Mouse (Mus musculus): ENCODE data around the gene Tcp11l1.

The Tcp11l1 gene

DNA sequence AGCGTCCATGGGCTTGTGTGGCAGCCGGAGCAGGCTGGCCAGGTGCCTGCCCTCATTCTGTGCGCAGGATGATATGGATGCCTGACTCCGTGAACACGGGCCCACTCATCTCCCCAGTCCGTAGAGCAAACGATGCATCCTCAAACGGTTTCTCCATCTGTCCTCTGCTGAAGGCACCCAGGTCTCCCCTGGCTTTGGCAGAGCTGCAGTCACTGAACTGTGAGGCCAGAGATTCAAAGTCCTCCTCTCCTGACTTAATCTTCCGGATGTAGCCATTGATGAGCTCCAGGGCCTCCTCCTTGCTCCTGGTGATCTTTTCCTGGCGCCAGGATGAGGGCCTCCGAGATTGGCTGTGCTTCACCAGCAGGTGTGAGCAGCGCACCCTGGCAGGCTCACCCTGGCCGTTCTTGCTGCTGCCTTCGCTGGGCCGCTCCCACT lies 2.3 kb upstream of the Tcp11l1 start:
- in situ Hi-C loops (cut with MboI; ENCODE audit: unreplicated experiment in 2 of 2) = no loop called here

DNA sequence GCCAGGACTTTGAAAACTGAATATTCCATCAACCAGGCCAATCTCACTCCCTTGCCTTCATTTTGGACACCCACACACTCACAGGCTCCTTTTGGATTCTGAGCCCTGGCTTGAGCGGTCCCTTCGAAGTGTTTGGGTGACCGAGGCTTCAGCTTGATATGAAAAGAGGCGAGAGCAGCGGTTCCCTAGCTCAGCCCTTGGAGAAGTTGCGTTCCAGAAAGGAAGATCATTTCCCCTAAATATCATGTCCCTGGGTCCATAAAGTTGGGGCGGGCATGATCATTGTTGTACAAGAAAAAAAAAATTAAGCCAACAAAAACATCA lies 479 bp upstream of the Tcp11l1 start:
- in situ Hi-C loops (cut with MboI; ENCODE audit: unreplicated experiment in 2 of 2) = no loop called here

DNA sequence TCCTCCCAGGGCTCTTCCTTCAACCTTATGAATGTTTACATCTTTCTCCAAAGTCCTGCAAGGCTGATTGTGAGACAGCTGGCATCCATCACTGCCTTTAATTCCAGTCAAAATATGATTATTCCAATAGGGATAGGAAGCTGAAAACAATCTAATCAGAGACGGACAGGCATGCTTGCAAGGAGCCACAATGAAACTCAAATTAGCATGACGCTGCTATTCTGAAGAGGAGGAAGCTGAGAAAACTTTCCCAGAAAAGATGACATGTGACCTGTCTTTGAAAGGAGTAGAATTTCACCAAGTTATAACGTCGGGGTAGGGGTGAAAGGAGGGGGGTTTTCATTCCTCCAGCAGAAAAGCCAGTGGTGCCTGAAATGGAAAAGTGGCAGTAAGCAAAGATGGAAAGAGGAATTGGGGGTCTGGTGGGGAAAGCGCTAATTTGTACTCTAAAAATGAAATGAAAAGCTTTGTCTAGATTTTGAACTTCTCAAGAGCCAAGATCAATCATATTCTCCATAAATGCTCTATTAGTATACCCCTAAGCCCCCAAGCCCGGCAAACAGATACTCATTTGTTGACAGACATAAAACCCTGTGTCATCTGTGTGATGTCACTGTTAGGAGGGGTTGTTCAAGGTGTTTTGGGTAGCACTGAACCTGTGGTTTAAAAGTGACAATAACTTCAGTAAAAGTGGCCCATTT lies 1.1 kb downstream of the Tcp11l1 start:
- in situ Hi-C loops (cut with MboI; ENCODE audit: unreplicated experiment in 2 of 2) = no loop called here

DNA sequence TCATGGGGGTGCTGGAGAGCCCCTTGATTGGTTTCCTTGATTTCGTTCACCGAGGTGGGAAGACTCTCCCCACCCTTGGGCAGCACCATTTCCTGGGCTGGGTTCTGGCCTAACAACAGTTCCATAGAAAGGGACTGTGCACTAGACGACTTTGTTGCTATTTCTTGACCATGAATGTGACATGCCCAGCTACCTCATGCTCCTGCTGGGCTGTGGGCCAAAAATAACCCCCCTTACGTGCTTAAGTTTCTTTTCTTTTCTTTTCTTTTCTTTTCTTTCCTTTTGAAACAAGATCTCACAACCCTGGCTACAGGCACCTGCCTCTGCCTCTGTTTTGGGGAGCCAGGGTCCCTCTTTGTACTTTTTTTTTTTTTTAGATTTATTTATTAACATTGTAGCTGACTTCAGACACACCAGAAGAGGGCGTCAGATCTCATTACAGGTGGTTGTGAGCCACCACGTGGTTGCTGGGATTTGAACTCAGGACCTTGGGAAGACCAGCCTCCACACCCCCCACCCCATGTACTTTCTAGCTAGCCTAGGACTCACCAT lies 2.1 kb downstream of the Tcp11l1 start:
- in situ Hi-C loops (cut with MboI; ENCODE audit: unreplicated experiment in 2 of 2) = no loop called here

DNA sequence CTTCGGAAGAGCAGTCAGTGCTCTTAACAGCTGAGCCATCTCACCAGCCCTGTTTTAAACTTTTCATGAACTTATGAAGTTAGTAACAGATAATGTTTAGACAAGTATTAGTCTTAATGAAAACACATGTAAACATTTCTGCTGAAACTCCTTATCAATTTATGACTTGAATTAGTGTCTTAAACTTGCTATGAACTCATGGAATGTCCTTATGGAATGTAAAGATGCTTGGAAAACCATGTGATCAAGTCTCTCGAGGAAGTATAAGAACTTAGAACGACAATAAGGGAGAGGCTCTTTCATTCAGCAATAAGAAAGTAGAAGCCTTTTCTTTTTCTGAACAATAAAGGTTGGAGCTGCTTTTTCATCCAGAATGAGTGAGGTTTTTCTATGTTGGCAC lies 7.6 kb downstream of the Tcp11l1 start:
- in situ Hi-C loops (cut with MboI; ENCODE audit: unreplicated experiment in 2 of 2) = no loop called here

DNA sequence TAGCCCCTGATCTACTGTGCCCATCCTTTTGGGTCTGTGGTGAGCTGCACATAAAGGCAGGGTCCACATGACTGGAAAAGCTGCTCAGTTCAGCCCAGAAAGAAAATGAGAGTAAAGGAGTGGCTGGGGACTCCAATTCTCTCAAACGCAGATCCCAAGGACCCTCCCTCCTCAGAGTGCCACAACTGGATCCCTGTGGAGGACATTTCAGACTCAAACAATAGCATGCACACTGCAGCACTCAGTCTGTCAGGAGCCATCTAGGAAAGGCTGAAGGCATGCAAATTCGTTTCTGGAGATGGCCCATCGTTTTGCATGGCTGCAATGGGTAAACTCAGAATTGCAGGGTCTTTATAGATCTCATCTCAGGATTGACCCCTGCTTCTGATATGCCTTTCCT lies 8.8 kb downstream of the Tcp11l1 start:
- in situ Hi-C loops (cut with MboI; ENCODE audit: unreplicated experiment in 2 of 2) = no loop called here

DNA sequence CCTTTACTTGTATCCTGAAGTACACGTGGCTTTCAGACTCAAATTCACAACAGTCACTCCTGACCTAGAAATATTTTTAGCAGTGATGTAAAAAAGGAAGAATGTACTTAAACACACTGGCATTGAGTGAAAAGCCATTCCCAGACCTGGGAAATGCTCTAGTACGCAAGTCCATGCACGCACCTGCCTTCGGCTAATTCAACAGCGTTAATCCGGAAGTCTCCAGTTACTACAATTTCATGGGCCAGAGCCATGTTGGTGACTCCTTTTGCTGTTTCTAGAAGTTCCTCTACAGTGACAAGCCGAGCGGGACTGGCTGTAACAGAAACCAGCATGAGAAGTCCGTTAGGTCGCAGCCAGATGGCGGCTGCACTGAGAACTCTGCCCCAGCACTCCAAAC lies 12.3 kb downstream of the Tcp11l1 start:
- in situ Hi-C loops (cut with MboI; ENCODE audit: unreplicated experiment in 2 of 2) = loop anchor here in 1 of 2 experiments (25.0 kb wide), 1 partner anchor 562 kb away; no protein-coding TSS in a partner anchor

DNA sequence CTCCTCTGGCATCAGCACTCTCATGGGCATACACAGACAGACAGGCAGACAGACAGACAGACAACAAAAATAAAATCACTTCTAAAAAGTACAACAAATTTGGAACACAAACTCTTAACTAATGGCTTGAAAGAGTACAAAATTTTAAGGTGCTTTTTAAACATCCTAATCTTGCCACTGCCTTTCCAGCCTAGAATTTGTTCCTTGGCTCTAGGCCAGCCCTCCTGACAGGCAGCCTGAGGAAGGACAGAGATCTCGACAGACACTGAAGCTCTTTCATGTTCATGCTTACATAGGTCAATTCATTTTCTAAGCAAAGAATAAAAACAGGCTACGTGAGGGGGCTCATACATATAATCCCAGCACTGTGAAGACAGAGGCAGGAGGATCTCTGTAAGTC lies 19.4 kb downstream of the Tcp11l1 start:
- in situ Hi-C loops (cut with MboI; ENCODE audit: unreplicated experiment in 2 of 2) = loop anchor here in 1 of 2 experiments (25.0 kb wide), 1 partner anchor 555 kb away; no protein-coding TSS in a partner anchor

DNA sequence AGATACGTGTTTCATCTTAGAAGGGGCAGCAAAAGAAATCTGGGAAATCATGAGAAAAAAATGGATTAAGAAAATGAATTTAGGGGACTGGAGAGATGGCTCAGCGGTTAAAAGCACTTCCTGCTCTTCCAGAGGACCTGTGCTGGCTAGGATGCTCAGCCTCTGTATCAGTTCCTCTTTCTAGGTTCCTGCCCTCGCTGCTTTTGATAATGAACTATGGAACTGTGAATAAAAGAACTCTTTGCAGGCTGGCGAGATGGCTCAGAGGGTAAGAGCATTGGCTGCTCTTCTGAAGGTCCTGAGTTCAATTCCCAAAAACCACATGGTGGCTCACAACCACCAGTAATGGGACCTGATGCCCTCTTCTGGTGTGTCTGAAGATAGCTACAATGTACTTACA lies 21.2 kb downstream of the Tcp11l1 start:
- in situ Hi-C loops (cut with MboI; ENCODE audit: unreplicated experiment in 2 of 2) = loop anchor here in 1 of 2 experiments (25.0 kb wide), 1 partner anchor 553 kb away; no protein-coding TSS in a partner anchor

DNA sequence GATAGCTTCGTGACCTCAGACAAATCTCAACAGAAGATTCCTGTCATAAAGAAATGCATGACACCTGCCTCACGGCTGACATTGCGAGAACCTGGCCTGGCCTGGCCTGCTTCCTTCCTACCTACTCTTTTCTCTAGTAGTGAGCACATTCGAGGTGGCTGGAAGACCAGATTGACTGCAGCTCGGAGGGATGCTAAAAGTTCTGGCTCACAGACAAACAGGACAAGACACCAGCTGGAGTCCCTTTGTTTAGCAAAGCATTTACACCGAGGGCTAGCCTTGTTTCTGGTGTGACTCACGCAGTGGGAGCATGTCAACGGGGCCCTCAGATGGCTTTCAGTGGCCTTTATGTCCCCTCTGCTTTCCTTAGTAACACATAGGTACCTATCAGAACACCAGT lies 23.2 kb downstream of the Tcp11l1 start:
- in situ Hi-C loops (cut with MboI; ENCODE audit: unreplicated experiment in 2 of 2) = loop anchor here (5.0 to 25.0 kb wide), 4 partner anchors 64 to 551 kb away; no protein-coding TSS in a partner anchor

DNA sequence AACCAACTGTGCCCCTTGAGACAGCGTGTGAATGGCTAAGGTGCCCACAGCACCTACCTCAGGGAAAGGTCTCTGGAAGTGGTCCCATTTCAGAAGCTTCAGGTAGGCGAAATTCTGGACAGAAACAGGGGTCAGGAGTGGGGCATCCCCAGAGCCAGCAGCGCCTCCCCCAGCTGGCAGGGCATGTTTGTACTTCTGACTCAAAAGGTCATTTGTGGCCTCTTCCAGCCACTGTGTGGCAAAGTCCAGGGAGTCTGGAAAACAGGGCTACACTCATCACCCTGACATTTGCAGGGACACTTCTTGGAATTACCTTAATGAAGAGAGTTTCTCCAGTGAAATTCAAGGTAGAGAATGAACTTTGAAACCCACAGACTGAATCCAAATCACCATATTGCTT lies 23.6 kb downstream of the Tcp11l1 start:
- in situ Hi-C loops (cut with MboI; ENCODE audit: unreplicated experiment in 2 of 2) = loop anchor here (5.0 to 25.0 kb wide), 4 partner anchors 64 to 551 kb away; no protein-coding TSS in a partner anchor

DNA sequence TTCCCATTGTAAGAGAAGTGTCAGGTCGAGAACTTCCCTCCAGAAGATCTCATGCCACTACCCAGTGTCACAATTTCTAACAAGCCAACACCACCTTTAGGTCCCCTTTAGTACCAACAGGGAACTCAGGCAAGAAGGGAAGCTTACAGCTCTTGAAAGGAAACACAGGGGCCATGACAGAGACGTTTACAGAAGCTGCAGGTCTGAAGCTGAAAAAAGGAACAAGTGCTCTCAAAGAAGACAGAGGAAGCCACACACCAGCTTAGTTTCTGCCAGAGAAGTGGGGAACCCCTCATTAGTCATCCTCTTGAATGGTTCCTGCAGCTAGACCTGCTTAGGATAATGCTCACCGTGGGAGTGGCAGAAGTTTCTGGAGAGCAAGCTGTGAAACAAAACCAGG lies 24.7 kb downstream of the Tcp11l1 start:
- in situ Hi-C loops (cut with MboI; ENCODE audit: unreplicated experiment in 2 of 2) = loop anchor here (5.0 to 25.0 kb wide), 4 partner anchors 65 to 550 kb away; no protein-coding TSS in a partner anchor

DNA sequence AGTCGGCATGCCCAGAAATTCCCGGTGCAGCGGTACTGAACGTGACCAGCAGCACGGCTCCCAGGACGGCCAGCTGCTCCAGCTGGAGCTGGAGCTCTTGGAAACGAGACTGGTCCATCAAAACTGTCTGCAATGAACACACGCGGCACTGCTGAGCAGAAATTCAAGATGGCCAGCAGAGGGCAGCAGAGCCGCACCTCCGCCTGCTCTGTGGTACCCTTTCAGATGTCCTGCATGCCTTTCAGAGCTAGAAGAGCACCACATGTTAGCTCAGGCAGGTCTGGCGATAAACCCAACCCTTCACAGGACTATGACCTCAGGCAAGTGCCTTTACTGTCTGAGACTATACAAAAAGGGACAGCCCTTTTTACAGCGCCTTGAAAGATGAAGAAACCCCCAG lies 26.6 kb downstream of the Tcp11l1 start:
- in situ Hi-C loops (cut with MboI; ENCODE audit: unreplicated experiment in 2 of 2) = loop anchor here (5.0 to 25.0 kb wide), 4 partner anchors 67 to 549 kb away; no protein-coding TSS in a partner anchor

DNA sequence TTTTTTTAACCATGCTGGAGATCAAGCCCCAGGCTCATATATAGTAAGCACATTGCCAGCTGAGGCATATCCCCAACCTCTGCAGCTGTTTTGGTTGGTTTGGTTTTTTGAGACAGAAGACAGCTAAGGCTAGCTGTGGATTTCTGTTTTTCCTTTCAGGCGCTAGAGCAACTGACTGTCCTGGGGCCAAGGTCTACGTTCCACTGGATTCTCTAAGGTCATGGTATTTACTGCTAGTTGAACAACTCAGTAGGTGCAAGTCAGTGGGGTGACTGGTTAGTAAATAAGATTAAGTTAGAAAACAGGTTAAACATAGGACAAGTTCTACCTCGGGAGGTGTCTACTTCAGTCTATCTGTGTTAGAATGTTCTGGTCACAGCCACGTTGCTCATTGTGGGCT lies 27.2 kb downstream of the Tcp11l1 start:
- in situ Hi-C loops (cut with MboI; ENCODE audit: unreplicated experiment in 2 of 2) = loop anchor here (5.0 to 25.0 kb wide), 4 partner anchors 68 to 550 kb away; no protein-coding TSS in a partner anchor

DNA sequence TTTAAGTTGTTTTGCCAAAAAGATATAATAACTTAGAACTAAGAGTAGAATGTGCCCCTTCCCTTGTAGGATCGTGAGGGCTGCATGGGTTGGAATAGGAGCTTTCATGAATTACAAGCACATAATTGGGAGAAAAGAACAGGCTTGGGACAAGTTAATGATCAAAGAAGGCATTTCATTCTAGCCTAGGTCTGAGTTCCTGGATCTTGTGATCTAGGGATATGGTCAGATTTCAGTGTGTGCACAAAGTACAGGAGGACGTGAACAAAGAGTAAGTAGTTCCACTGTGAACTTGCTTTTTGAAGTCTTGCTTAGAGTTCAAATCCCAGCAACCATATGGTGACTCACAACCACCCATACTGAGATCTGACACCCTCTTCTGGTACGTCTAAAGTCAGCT lies 34.6 kb downstream of the Tcp11l1 start:
- in situ Hi-C loops (cut with MboI; ENCODE audit: unreplicated experiment in 2 of 2) = loop anchor here in 1 of 2 experiments (25.0 kb wide), 1 partner anchor 540 kb away; no protein-coding TSS in a partner anchor

DNA sequence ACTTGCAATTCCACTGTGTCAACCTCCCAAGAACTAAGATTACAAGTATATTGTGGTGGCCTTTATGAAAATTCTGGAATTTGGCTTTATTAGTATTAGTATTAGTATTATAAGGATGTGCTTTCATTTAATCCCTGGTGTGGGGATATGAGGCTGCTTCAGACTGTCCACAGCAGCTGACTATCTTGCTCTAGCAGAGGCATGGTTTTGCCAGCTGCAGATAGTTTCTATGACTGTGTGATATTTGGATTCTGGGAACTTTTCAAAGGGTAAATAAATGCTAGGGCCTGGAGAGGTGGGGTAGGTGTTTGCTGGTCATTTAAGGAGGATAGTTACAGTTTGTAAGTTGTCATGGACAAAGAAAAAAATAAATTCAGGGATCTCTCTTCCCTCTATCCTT lies 40.2 kb downstream of the Tcp11l1 start:
- in situ Hi-C loops (cut with MboI; ENCODE audit: unreplicated experiment in 2 of 2) = no loop called here

DNA sequence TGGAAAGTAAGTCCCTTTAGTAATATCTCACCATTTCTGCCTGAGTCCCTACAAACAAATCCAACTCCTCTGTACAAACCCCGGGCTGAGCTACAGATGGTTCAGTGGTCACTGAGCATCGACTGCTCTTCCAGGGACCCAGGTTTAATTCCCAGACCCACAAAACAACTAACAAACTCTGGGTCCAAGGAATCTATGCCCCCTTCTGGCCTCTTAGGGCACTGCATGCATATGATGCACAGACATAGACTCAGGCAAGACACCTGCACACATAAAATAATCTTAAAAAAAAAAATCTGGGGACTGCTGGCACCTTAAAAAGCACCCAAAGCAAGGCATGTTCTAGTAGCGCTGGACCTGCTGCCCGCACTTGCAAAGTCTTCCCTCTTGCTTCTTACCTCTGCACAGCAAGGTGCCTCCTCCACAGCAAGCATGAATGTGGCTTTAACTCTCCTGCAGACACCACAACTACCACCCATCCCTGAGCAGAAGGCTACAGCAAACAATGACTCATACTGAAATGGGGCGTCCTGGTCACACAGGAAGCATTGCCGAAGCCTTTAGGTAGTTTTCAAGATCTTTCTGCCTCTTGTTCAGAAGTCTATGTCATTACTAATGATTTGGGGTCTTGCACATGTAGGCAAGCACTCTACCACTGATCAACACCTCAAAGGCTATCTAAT lies 42.7 kb downstream of the Tcp11l1 start:
- in situ Hi-C loops (cut with MboI; ENCODE audit: unreplicated experiment in 2 of 2) = loop anchor here in 1 of 2 experiments (5.0 kb wide), 1 partner anchor 77 kb away; the partner anchor contains the start of gene Cstf3

DNA sequence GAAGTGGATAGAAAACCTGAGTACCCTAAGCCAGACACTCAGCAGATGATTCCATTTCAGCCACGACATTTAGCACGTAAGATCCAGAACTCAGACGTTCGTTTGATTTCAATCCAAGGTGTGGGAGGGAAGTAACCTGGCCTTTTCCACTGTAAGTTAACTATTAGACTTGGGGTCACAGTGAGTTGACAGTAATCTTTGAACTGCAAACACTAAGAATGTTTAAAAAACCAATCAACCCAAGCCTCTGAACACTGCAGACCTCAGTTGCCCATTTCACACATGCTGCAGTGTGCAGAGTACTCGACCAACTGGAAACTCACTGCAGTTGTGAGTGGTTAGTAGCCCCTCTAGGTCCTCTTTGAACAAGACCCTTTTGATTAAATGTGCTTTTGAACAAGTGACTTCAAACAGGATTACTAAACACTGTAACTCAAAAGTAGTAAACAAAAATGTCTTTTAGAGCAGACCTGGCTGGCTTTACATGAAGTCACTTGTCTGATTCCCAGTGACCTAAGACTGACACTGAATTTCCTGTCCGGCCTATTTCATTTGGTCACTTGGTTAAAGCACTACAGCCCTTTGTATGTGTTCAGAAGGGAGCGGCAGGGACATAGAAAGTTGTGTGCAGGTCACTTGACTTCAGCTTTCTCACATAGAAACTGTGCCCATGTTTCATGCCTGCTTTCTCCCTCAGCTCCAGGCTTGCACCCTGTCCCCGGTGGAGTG lies 48.4 kb downstream of the Tcp11l1 start:
- in situ Hi-C loops (cut with MboI; ENCODE audit: unreplicated experiment in 2 of 2) = no loop called here

DNA sequence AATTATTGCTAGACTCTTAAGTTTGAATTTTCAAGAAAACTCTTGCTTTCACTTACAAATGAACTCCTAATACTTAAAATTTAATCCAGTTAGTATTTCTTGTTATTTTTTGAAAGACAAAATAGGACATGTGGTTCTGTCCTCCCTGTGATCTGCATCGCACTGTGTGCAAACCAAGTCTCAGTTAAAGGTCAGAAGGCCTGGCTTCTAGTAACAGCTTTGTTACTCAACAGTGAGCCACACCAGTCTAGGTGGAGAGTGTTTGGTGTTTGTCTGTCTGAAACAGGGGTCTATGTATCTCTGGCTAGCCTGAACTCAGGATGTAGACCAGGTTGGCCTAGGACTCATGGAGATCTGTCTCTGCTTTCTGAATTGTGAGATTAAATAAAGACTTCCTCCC lies 53.3 kb downstream of the Tcp11l1 start:
- in situ Hi-C loops (cut with MboI; ENCODE audit: unreplicated experiment in 2 of 2) = no loop called here

DNA sequence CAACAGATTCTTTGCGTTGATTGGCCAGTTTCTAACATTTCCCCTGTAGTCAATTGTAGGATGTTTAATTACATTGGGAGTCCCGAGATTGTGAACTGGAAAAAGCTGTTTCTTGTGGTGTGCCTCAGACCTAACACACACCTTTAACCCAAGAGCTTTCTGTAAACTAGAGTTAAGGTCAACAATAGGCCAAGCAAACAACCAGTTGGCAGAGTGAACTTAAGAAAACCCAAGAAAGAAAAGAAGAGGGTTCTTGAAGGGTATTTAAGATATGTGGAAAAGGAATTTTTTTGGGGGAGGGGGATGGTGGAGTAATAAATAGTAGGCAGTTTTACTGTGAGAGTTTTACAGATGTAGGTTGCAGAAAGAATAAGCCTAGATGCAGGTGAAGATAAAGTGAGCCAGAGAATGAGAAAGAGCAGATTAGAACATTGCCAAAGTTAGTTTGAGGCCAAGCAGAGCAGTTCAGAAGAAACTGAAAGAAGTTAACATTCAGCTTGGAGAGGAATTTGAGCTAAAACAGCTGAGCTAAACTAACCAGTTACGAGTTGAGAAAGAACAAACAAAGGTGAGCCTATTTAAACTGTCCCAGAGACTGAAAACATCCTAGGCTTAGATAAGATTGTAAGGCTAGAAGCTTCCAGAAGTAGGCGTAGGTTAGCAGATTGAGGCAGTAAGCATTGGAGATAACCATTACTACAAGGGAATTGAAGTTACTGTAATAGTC lies 95.8 kb downstream of the Tcp11l1 start:
- in situ Hi-C loops (cut with MboI; ENCODE audit: unreplicated experiment in 2 of 2) = no loop called here

Data from v-Abl transformed pro-B cells (cell line).